Mouse (Mus musculus): Measurements from ENCODE around the gene Grid1.

The Grid1 gene

DNA sequence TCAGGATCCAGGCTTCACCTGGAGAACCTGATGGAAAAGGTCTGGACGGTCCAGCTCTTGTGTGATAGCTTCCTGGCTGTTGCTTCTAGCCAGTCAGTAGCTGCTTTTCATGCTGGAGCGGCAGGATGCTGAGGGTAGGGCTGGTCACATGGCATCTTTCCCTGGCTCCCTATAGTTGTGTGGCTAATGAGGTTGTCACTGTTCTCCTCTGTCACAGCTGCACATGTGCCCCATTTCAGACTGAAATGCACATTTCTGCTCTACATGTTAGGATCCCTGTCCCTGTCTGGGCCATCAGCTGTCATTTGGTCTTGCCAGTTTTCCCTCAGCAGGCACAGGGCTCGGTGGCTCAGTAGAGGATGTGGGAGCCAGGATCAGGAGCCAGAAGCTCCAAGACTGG, 17.2 kb downstream of the Grid1 start:
- no peak for DNase-seq (ENCODE audit: low spot score in 2 of 2)

GRCm38 (mm10) chr14:34838999-34839398, 19.1 kb downstream of the Grid1 start:
- no peak for DNase-seq (ENCODE audit: low spot score in 2 of 2)

GRCm38 (mm10) chr14:34839898-34840297, 20.0 kb downstream of the Grid1 start:
- DNase-seq (ENCODE audit: low spot score in 2 of 2), result no peak

- DNase-seq (ENCODE audit: low spot score in 2 of 2), result no peak
Measured at GRCm38 (mm10) chr14:34843579-34843978, 23.7 kb downstream of the Grid1 start.

DNA sequence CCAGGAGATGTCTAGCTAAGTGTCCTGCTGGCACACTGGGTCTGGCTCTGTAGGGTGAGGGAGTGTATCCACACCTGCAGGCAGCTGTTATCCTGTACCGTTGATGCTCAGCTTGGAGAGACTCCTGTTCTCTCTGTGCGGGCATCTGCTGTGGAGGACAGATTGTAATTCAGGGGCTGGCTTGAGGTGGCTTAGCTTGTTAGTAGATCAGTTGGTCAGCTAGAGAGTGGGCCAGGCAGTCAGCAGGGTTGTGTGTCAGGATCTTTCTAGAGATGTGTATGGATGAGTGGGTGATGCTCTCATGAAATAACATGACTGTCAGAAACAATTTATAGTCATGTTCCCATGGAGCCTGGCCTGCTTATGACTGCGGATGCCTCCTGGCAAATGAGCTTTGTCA, 24.3 kb downstream of the Grid1 start:
- no peak for DNase-seq (ENCODE audit: low spot score in 2 of 2)

DNA sequence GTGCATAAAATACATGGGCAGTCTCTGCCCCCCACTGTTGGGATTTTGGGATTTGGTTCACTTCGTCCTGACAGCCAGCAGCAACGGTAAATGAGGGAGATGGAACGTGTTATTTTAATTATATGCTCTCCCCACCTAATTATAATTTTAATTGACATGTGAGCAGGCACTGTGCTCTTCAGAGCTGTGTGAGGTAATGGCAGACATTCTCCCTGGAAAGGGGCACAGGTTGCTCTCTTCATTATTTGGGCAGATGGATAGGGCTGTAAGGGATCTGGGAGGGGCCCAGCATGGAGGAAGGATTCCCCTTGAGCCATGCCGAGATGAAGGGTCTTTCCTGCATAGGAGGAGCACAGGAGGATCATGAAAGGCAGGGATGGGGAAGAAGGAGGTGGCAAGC, 26.9 kb downstream of the Grid1 start:
- no peak for DNase-seq (ENCODE audit: low spot score in 2 of 2)

DNA sequence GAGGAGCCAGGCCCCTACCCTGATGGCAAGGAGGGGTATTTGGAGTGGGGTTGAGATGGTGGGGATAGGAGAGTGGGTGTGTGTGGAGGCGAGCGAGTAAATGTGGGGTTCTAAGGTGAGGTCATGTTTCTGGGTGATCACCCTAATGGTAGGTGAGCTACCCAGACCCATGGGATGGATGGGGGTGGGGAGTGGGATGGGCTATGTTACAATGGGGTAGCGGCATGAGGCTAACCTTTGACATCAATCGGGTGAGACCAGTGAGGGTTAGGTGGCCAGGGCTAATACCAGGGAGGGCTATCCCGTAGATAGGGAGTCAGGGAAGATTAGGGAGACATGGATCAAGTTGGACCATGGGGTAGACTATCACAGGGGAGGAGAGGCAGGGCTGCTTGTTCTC, 27.7 kb downstream of the Grid1 start:
- no peak for DNase-seq (ENCODE audit: low spot score in 2 of 2)

DNA sequence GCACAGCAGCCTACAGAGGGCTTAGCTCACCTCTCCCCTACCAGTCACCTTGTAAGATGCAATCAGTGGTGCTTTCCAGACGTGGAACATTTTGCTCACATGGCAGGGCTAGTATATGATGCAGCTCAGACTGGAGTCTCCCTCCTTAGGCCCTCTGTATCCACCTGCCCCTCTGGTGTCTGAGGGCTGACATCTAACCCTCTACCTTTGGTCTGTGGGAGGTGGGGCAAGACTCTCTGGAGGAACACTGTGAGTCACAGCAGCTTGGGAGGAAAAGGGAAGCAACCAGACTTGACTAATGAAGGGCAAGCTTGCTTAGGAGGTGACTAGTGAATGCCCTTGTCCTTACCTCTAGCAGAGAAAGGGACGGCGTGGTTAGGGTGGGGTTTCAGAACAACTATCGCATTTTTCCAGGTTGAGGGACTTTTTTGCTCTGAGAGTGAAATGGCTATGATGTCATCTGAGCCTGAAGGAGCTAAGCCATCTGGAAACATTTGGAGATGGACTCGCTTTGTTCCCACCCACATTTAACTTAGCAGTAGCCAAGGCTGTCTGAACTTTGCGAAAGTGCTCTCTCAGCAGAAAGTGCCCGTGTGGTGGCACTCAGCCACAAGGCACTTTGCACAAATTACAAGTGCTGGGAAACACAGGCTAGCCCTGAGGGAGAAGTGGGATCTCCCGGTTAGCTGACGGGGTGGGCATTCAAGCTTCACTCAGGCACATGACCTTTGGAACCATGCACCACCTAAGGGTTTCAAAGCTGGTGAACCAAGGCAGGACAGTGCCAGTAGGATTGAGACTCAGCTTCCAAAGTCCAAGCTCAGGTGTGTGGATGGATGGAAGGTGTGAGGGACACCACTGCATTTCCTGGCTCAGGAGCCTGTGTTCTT, 41.2 kb downstream of the Grid1 start:
- no peak for DNase-seq (ENCODE audit: low spot score in 2 of 2)

DNA sequence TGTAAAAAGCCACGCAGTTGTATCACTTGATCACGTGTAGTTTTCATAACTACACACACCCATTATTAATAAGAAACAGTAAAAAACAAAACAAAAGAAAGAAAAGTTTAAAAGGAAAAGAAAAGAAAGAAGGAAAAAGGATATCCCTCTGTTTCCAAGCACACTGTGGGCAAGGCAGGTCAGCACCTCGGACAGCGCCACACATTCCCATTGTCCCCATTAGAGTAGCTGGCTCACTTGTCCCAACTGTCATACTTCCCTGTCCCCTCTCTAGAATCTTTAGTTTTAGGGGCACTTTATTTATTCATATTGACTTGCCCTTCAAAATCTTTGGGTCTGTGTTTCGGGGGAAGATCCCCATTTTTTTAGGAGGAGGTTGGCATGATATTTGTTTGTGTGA, 47.4 kb downstream of the Grid1 start:
- no peak for DNase-seq (ENCODE audit: low spot score in 2 of 2)

- DNase-seq (ENCODE audit: low spot score in 2 of 2), result no peak
Measured at GRCm38 (mm10) chr14:34868513-34869260, 48.8 kb downstream of the Grid1 start.

DNA sequence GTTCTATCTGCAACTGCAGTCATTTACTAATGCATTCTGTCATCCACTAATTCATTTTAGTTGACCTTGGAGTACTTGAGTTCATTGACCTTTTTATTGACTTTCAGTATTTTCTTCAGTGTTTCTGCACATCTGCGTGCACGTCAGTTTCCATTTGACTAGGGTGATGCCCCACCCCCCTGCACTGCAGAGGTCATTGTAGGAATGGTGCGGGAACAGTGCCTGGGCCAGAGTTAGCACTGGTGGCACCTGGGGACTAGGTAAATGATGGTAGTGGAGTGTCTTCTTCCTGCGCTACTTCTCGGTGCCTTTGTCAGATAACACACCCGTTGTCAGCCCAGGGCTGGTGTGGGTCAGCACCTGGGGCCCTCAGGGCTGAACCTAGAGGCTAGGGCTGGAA, 60.1 kb downstream of the Grid1 start:
- DNase-seq (ENCODE audit: low spot score in 2 of 2), result no peak

DNA sequence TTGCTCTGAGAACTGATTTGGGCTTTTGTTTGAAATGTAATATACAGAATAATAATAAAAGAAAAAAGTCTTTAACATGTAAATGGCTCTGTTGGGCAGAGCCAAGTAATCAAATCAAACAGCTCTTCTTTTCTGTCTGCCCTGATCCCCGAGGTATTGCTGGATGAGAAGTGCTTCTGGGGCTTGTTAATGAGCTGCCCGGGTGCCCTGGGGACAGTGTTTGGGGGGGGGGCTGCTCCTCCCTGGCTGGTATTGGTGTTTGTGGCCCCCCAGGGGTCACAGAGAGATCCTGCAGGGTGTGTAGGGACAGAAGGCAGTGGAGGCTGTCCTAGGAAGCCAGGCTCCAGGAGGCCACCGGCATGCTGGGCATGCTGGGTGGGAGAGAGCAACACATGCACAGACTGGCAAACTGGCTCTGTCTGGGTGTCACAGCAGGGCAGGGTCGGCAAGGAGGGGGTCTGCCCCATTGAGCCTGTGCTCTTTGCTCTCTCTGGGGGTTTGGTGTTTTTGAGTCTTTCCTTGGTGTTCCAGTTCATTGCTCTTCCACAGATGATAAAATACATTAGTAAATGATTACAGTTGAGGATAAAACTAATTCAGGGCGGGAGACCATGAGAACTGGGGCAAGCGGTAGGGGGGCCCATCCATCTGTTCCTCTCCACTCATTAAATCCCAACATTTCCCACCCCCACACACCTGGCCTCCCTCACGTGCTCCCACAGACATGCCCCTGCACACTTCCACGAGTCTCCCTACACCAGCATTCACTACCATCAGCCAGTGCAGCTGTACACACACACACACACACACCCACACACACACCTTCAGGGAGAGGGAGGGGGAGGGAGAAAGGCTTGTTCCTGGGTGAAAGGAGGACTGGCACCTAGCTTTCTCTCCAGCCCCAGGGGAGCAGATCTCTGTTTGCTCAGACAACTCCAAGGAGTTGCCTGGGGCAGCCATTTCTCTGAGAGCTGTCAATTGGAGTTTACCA, 60.8 kb downstream of the Grid1 start:
- no peak for DNase-seq (ENCODE audit: low spot score in 2 of 2)

GRCm38 (mm10) chr14:34884194-34884593, 64.3 kb downstream of the Grid1 start:
- no peak for DNase-seq (ENCODE audit: low spot score in 2 of 2)

- DNase-seq (ENCODE audit: low spot score in 2 of 2), result no peak
Measured at GRCm38 (mm10) chr14:34884611-34885010, 64.7 kb downstream of the Grid1 start.

- DNase-seq (ENCODE audit: low spot score in 2 of 2), result no peak
Measured at GRCm38 (mm10) chr14:34891769-34892532, 72.0 kb downstream of the Grid1 start.

- no peak for DNase-seq (ENCODE audit: low spot score in 2 of 2)
Measured at GRCm38 (mm10) chr14:34896253-34896982, 76.5 kb downstream of the Grid1 start.

- DNase-seq (ENCODE audit: low spot score in 2 of 2), result no peak
Measured at GRCm38 (mm10) chr14:34903854-34904253, 83.9 kb downstream of the Grid1 start.

DNA sequence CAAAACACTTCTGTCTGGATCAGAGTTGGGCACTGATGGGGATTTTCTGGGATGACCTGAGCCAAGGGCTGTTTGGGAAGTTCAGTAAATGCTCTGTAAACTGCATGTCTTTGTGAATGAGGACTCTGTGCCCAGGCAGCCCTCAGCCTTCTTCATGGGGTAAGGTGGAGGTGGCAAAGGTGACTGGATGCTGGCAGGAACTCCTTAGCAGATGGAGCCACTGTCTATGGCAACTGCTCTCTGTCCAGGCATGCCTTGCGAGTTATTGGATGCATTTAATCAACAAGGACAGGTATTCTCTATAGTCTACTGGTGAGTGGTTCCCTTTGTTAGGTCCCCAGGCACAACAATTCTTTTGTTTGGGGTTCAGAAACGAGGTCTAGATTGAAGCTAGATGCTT, 85.8 kb downstream of the Grid1 start:
- no peak for DNase-seq (ENCODE audit: low spot score in 2 of 2)

- no peak for DNase-seq (ENCODE audit: low spot score in 2 of 2)
Measured at GRCm38 (mm10) chr14:34908366-34908765, 88.5 kb downstream of the Grid1 start.

- DNase-seq (ENCODE audit: low spot score in 2 of 2), result no peak
Measured at GRCm38 (mm10) chr14:34908804-34909203, 88.9 kb downstream of the Grid1 start.
